Mouse (Mus musculus) thymus, postnatal 25 days (tissue): ENCODE measurements around the gene Asb16.

Experiments used
- DNase-seq: peaks from one replicate; pipeline ENCODE4 v3.0.0; 2022

The Asb16 gene

GRCm38 (mm10) chr11:102288027-102288804 is 19.7 kb downstream of the Asb16 start:
- no peak for DNase-seq

- no peak for DNase-seq
These were observed 20.4 kb downstream of the Asb16 start for GRCm38 (mm10) chr11:102288913-102289312.

DNA sequence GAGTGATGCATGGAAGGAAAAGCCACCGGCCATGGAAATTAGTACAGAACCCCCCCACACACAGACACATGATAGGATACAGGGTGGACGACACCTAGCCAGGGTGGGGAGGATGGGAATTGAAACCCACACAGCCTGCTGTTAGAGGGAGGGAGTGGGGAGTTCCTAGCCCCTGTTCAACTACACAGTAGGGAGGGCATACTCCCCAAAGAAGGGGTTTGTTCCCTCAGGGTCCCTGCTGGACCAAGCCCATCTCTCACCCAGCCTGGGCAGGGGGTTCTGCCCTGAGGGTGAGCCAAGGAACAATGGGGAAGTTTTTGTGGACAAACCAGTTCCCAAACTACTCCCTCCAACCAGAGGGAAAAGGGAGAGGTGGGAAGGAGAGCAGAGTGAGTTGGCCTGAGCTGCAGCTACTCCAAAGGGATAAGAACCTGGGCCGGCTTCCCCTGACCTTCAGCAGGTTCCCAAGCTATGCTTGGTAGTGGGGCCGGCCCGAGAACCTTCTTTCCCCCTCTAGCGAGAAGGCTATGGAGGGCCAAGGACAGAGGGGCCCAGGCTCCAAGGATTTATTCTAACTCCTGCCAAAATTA is 21.1 kb downstream of the Asb16 start:
- no peak for DNase-seq

DNA sequence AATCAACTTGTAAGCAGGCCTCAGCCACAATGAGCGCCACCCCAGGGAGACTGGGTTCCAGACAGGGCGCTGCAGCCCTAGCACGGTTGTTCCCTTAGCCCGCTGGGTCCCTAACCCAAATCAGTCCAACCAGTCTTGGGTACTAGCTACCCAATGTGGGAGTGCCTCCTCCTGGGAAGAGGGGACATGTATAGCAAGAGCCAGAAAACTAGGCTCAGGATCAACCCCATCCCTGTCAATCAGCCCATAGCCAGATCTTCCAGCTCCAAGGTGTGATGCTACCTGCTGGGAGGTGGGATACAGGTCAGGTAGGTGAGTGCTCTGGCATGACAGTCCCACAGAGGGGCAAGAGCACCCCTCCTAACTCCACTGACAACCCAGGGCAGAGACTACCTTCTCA is 21.6 kb downstream of the Asb16 start:
- no peak for DNase-seq

DNA sequence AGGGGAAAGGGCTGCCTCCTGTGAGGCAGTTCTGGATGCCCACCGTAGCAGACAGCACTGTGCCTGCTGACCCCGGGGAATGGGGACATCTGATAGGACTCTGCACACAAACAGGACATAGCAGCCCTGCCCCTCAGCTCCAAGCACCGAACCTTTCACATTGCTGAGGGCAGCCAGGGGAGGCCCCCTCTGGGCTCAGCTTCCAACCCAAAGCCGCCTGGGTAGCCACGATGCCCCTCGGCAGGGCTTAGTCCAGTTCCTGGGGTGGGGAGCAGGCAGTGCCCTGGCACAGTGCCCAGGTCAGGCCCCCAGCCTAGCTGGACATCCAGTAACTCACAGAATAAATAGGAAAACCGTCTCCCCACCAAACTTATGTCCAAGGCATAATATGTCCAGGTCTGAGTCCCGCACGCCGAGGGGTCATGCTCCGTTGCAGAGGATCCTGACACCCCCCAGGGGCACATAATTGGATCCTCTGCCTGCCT is 22.6 kb downstream of the Asb16 start:
- no peak for DNase-seq

GRCm38 (mm10) chr11:102293971-102294370 is 25.4 kb downstream of the Asb16 start:
- no peak for DNase-seq

- DNase-seq: no peak
These were observed 25.9 kb downstream of the Asb16 start for GRCm38 (mm10) chr11:102294416-102294815.

DNA sequence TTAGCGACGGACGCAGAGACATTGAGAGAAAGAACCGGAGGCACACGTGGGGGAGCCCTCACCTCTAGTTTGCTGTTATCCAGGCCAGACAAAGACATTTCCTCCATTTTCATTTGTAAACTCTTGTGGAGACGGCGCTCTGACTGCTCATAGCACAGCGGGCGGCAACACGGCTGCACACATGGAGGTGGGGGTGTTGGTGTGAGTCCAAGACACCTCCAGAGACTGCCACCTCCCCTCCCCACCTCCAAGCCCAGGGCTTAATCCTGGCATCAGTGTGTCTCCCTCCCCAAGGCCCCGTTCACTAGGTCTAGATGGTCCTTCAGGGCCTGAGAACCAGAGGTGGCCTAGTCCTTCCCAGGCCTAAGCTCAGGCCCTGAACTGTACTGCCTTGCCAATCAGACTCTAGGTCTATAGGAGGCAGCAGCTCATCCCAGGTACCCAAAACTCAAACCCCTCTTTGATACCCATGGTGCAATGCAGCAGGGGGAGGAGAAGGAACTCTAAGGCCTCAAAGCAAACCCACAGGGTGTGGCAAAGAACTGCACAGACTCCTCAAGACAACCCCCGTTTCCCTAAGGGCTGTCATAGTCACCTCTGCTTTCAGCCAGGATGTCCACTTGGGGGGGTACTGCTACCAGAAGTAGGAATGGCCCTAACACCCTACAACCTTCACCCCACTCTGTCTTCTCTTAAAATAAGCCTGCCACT is 26.5 kb downstream of the Asb16 start:
- DNase-seq: peak; percentile 79

GRCm38 (mm10) chr11:102295598-102296471 is 27.3 kb downstream of the Asb16 start:
- DNase-seq: peak; percentile 76

DNA sequence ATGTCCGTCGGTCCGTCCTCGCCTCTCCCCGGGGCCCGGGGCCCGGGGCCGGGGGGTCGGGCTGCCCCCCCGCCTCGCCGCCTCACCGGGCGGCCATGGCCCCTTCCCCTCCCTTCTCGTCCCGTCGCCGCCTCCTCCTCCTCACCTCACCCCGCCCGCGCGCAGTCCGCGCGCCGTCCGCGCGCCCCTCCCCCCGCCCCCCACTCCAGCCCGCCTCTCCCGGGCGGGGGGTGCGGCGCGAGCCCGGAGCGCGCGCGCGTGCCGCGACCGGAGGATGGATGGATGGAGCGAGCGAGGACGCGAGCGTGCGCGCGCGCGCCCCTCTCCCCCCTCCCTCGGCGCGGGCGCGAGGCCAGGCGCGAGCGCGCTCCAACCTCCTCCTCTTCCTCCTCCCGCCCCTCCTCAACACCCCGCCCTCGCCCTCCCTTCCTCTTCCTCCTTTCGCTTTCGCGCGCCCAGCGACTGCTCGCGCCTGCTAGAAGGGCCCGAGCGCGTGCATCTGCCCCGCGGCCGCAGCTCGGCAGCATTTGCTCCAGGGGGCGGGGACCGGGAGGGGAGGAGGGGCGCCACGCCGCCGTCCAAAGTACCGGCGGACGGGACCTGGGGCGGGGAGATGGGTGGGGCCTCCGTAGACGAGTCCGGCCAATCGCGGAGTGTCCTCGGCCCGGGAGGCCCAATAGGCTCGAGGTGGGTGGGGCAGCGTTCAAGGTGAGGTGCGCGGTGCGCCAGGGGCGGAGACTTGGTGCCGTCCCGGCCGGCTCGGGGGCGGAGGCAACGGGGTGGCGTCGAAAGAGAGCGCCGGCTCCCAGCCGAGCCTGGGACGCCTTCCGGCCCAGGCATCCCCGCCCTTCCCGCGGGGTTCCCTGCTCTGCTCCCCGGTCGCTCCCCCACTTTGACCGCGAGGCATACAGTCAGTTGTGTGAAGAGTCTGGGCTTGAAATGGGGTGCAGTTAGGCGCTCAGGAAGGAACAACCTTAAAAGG is 28.2 kb downstream of the Asb16 start, which contains the start of gene Atxn7l3:
Gene Atxn7l3, minus strand, starts transcription at position 141 of the 982 bp plus-strand sequence.
- DNase-seq: peak; percentile 99

DNA sequence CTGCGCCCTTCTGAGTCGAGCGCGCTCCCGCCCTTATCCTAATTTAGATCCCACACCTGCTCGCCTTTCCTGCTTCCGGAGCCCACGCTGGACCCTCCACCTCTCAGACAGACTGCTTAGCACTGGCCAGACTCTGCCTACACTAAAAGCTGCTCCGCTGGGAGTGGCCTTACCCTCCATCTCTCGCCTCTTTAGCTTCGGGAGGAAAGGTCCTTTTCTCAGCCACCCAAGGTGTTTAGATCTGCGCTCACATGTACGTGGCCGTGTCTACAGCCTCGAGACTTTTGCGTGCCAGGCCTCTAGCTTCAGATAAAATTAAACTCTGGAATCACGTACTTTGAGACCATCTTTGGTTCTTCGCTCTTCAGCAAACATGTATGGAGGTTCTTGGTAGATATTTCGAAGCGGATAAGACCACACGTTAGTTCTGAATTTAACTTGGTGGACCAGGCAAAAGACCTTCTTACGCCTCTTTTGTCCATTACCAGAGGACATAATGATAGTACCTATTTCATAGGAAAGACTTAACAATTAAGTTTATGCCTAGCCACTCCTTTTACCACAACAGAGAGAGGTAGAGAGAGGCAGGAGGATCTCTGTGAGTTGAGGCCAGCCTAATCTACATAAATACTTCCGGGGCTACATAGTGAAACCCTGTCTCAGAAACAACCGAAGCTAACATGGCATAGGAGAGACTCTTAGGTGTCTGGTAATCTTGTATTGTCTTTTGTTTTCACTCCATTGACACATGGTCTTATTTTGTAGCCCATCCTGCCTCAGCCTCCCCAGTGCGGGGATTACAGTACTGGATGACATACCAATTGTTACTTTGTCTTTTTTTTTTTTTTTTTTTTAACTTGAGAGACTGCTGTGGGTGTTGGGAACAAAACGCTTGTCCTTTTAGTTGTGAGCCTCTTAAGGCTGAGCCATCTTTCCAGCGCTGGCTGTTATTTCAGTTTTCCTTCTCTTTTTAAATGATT is 29.3 kb downstream of the Asb16 start:
- DNase-seq: no peak

DNA sequence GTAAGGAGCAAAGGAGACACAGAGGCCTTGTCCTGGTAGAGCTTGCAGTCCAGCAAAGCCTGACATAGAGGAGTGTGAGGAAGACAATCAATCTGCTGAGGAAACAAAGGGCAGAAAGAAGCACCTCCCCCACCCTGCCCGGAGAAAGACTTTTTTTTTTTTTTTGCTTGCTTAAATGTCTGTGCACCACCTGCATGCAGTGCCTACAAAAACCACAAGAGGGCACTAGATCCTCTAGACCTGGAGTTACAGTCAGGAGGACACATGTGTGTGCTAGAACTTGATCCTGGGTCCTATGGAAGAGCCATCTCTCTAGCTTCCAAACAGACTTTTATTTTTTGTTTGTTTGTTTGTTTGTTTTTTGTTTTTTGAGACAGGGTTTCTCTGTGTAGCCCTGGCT is 31.3 kb downstream of the Asb16 start:
- peak; percentile 83 for DNase-seq

DNA sequence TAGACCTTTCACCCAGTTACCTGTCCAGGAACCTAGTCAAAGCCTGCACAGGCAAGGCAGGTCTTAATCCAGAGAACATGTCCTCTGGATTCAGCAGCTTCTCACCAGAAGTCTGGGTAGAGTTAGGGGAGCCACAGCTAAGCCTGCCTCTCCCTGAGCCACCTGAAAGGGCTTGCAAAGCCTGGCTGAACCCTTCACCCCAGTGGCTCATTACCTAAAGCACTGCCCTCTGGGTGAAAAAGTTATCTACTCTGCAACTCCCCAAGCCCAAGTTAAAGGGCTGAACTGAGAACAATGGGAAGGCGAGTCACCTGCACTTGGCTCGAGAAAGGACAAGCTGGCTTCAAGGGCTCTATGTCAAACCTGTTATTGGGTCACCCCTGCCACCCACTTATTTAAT is 35.6 kb downstream of the Asb16 start:
- DNase-seq: no peak

DNA sequence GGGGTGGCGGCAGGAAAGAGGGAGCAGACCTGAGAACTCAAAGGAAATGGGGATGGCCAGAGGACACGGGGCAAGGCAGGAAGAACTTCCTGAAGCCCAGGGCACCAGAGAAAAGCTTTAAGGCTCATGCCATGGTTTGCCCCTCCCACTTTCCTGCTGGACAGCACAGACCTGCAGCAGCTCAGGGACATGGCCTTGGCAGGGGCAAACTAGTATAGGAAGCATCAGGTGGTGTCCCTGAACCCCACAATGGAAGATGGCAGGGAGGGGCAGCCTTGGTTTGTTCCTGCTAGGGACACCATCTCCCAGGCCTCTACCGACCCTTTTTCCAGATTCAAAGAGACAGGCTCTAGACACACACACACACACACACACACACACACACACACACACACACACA is 36.8 kb downstream of the Asb16 start:
- DNase-seq: no peak

DNA sequence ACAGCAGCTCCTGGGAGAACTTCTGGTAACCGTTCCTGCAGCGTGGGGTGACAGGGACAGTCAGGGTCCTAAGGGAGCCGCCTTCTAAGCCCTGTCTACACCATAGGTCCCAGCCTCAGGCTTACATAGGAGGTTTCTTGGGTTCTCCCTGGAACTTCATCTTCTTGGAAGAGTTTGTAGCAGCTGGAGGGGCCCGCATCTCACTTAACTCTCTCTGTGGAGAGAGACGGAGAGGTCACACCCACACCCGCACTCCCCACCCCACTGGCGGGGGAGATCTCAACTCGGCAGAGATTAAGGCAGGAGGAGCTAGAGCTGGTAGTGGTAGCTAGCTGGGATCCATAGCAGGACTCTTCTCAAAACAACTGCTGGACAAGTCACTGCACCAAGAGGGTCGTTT is 39.6 kb downstream of the Asb16 start:
- DNase-seq: no peak

- DNase-seq: peak; percentile 97
These were observed 40.4 kb downstream of the Asb16 start for GRCm38 (mm10) chr11:102308979-102309378.

- no peak for DNase-seq
These were observed 41.5 kb downstream of the Asb16 start for GRCm38 (mm10) chr11:102309821-102310617.

- no peak for DNase-seq
These were observed 42.5 kb downstream of the Asb16 start for GRCm38 (mm10) chr11:102310768-102311695.
